Mouse (Mus musculus): Measurements from ENCODE around the gene Hprt.
A peak's percentile ranks its signal among the peaks of the same experiment; 100 is the strongest.

Gene Hprt

GRCm38 (mm10) chrX:53045187-53045903 lies 57.4 kb downstream of the Hprt start:
- DNase-seq: peak; percentile 45

- DNase-seq: no peak
Measured at GRCm38 (mm10) chrX:53046033-53046432, 58.1 kb downstream of the Hprt start.

- DNase-seq: no peak
Measured at GRCm38 (mm10) chrX:53046911-53047310, 59.0 kb downstream of the Hprt start.

- DNase-seq: no peak
Measured at GRCm38 (mm10) chrX:53049196-53049595, 61.3 kb downstream of the Hprt start.

- no peak for DNase-seq
Measured at GRCm38 (mm10) chrX:53050353-53050752, 62.4 kb downstream of the Hprt start.

DNA sequence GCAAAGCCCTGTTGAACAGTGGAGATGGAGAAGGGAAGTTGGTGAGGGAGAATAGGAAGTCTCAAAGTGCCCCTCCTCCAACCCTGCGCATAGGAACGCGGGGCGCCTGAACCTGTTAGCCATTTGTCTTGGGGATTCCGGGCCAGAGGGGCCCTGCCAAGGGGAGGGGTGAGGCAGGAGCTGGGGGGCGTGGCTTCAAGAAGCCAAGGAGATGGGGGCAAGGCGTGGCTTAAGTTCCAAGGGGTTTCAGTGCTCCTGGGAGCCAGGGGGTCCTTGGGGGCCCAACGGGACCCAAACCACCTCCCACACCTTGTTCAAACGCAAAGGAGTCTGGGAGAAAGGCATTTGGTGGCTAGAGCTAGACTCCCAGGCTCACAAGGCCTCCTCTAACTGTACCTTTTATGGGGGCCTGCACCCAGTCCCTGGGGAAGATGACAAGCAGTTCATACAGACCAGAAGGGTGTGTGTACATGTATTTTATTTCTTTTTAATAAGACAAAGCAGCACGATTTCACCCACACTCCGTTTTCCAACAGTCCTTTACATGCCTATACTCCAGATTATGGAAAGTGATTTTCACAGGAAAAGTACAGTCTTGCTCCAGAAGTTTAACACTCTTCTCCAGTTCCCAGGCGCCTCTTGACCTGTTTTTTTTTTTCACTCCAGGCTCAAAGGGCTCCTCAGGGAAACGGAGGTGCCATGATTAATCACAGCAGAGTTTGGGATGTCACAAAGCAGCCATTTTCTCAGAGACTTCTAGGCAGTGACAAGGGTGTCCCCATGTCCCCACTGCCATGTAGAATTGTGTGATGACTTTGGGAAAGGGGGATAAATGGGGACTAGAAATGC lies 64.9 kb downstream of the Hprt start:
- DNase-seq: peak; percentile 52

DNA sequence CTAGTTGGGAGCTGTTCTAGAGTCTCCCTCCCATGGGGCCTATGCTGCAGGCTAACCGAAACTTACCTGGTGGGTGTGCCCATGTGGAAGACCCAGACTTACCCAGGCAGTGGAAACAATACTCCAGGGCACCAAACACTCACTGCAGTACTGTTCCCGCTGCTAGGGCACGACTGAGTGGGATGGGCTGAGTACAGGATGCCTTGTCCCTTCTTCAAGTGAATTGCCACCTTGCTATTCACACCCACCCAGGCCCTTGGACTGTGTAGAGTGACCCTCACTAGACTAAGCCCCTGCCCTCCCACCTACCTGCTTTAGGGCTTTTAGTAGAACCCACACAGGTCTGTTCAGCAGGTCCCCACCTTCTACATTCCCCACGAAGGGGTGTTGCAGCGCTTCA lies 65.9 kb downstream of the Hprt start:
- DNase-seq: no peak

DNA sequence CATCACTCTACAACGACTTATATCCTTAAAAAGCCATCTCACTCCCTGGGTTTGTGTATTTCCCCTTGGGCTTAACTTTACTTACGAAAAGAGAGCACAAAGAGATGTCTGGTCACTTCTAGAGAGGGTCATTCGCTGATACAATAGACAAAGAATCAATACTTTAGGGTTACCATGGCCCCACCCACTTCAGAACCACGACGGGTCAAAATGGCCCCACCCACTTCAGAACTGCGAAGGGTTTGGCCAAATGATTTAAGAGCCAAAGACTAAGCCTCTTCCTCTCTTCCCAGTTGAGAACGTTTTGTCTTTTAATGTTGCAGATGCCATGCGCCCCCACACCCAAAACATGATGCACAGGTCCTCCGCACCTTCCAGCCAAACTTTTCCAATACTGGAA lies 67.8 kb downstream of the Hprt start:
- DNase-seq: no peak

- DNase-seq: peak; percentile 51
Measured at GRCm38 (mm10) chrX:53056627-53057026, 68.7 kb downstream of the Hprt start.

- DNase-seq: peak; percentile 95
Measured at GRCm38 (mm10) chrX:53057054-53057759, 69.3 kb downstream of the Hprt start.

- DNase-seq: no peak
Measured at GRCm38 (mm10) chrX:53057760-53058090, 69.8 kb downstream of the Hprt start.

GRCm38 (mm10) chrX:53058459-53059280 lies 70.7 kb downstream of the Hprt start:
- peak; percentile 18 for DNase-seq

GRCm38 (mm10) chrX:53059426-53060007 lies 71.6 kb downstream of the Hprt start:
- no peak for DNase-seq

GRCm38 (mm10) chrX:53064406-53064805 lies 76.5 kb downstream of the Hprt start:
- DNase-seq: no peak
